Mouse (Mus musculus): Measurements from ENCODE around the gene Gpr84.
A peak's percentile ranks its signal among the peaks of the same experiment; 100 is the strongest.

Gene Gpr84

DNA sequence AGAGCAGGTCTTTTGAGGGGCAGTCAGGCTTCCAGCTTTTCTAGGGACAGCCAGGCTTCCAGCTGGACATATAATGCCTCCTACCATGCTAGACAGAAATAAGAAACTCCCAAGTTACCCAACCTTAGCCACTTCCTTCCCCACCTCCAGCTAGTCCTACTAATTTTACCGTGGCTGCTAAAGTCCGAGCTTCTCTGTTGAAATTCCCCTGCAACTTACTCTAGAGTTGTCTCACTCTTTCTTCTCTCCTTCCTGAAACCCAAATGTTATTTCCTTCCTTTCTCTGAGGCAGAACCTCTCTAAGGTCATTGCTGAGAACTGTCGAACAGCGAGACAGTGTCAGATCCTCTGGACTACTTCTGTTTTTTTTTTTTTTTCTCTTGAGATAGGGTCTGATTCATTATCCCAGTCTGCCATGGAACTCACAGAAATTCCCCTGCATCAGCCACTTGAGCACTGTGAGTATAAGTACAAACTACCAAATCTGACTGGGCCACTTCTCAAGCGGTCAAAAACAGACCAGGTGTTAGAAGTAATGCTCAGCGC, at the start of gene Gpr84:
Gene Gpr84, minus strand, starts transcription at position 248 of the 546 bp plus-strand sequence.
- DNase-seq (ENCODE audit: low read depth, low spot score): no peak

DNA sequence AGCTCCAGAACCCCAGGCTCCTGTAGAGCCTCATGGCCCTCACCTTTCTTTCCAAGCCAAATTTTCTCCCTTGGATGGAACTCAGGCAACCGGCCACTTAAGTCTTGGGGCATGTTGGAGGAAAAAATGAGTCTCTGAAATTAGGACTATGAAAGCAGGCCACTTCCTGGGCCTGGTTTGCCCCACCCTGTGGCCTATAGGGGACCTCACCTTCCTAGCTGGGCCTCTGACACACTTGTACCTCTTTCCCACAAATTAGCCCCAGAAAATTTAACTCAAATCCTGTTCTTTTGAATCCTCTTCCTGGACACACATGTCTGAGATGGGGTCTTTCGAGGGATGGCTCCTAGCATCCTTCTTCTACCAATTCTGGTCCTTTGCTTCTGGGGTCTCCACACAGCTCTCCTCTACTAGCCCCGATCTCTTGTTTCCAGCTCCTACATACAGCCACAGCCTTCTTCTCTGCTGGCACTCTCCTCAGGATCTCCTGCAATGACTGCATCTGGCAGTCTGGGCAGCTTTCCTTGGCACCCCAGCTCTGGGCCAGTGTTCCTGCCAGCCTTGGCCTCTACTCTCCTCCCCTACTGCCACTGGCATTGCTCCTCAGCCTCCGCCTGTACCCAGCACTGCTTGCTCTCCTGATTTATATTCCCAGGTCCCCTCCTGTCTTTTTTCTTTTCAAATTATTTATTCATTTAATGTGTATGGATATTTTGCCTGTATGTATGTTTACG, 49.6 kb upstream of the Gpr84 start:
- DNase-seq (ENCODE audit: low read depth, low spot score): no peak

- DNase-seq (ENCODE audit: low read depth, low spot score): no peak
These were observed 48.7 kb upstream of the Gpr84 start for GRCm38 (mm10) chr15:103359122-103359510.

DNA sequence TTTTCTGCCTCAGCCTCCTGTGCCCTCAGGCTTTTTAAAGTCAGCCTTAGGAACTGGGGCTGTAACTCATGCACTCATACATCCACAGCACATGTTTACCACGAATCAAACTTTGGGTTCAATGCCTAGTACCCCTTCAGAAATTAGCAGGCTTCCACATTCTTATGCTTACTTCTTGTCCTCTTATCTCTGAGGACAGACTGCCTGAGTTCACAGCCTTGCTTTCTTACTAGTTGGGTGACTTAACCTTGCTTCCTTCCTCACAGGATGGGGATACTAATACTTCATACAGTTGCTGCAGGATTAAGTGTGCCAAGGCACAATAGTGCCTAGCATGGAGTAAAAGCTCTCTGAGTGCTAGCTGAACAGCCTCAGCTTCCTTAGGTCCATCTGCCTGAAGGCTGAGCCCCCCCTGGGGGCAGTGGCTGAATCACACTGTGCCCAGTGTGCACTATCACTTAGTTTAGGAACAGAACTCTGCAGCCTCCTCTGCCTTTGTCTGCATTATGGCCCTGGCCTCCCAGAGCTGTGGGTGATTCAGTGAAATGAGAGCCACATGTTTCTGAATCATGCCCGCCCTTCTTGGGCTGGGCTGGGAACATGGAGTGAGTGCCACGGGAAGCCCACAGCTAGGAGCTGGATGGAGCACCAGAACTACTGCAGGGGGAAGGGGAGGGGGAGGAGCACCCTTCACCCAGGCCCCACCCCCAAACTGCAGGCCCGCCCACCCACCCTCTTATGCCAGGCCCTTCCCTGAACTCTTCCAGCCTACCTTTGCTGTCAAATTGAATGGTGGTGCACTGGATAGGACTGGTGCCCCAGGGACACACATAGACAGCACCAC, 48.1 kb upstream of the Gpr84 start:
- DNase-seq (ENCODE audit: low read depth, low spot score): no peak

DNA sequence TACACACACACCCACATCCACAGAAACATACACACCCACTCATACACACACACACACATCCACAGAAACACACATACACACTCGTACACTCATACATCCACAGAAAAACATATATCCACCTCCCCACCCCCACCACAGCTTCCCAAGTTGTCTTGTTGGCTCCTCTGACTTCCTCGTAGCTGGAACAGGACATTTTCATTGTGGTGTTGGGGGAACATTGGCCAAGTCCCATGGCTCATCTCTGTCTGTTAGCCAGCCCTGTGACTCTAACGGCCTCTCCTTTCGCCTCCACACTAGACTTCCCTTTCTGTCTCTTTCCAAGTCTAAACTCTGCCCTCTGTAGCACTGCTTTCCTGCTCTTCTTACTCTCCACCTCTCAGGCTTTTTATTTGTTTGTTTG, 47.4 kb upstream of the Gpr84 start:
- DNase-seq (ENCODE audit: low read depth, low spot score): no peak

DNA sequence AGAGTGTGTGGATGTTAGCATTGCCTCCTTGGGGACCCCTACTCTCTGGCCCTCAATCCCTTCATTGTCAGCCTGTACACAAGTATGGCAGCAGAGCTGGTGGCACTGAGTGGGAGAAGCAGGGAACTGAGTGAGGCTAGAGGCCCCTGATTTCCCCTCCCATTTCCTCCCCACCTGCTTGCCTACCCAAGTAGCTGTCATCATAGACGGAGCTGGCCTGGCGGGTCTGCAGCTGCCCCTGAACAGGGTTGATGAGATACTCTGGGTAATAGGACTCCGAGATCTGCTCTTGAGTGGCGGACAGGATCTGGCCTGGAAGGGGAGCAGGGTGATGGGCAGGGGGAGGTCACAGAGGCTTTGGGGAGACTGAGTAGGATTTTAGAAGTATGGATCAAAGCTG, 45.7 kb upstream of the Gpr84 start:
- DNase-seq (ENCODE audit: low read depth, low spot score): no peak

GRCm38 (mm10) chr15:103355420-103355819, 45.0 kb upstream of the Gpr84 start:
- DNase-seq (ENCODE audit: low read depth, low spot score): no peak

GRCm38 (mm10) chr15:103354690-103355089, 44.3 kb upstream of the Gpr84 start:
- DNase-seq (ENCODE audit: low read depth, low spot score): no peak

- DNase-seq (ENCODE audit: low read depth, low spot score): no peak
These were observed 43.3 kb upstream of the Gpr84 start for GRCm38 (mm10) chr15:103353511-103354256.

GRCm38 (mm10) chr15:103352856-103353255, 42.4 kb upstream of the Gpr84 start:
- DNase-seq (ENCODE audit: low read depth, low spot score): peak; percentile 77

DNA sequence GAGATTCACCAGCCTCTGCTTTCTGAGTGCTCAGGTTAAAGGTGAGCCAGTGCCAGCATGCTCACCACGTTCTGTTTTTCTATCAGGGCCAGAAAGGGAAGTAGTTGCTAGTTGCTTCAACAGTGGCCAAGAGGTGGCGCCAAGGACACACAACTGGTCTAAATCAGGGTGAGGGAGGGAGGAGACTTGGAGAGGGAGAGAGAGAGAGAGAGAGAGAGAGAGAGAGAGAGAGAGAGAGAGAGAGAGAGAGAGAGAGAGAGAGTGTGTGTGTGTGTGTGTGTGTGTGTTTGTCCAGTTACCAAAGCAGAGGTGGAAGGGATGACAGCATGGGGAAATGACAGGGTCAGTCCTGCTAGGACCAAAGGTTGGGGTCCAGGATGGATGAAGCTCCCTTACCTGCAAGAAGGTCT, 36.9 kb upstream of the Gpr84 start:
- peak; percentile 77 for DNase-seq (ENCODE audit: low read depth, low spot score)

- no peak for DNase-seq (ENCODE audit: low read depth, low spot score)
These were observed 35.4 kb upstream of the Gpr84 start for GRCm38 (mm10) chr15:103345789-103346188.

GRCm38 (mm10) chr15:103343556-103343955, 33.1 kb upstream of the Gpr84 start:
- DNase-seq (ENCODE audit: low read depth, low spot score): no peak

GRCm38 (mm10) chr15:103343008-103343407, 32.6 kb upstream of the Gpr84 start:
- DNase-seq (ENCODE audit: low read depth, low spot score): no peak

GRCm38 (mm10) chr15:103342415-103342814, 32.0 kb upstream of the Gpr84 start:
- peak; percentile 84 for DNase-seq (ENCODE audit: low read depth, low spot score)

GRCm38 (mm10) chr15:103341547-103341946, 31.1 kb upstream of the Gpr84 start:
- DNase-seq (ENCODE audit: low read depth, low spot score): no peak

GRCm38 (mm10) chr15:103340786-103341185, 30.4 kb upstream of the Gpr84 start:
- DNase-seq (ENCODE audit: low read depth, low spot score): peak; percentile 30

GRCm38 (mm10) chr15:103339961-103340337, 29.5 kb upstream of the Gpr84 start, which contains the start of gene Zfp385a:
TSS of gene Zfp385a (minus strand) at chr15:103340093.
- peak; percentile 79 for DNase-seq (ENCODE audit: low read depth, low spot score)

GRCm38 (mm10) chr15:103339166-103339960, 29.0 kb upstream of the Gpr84 start:
- DNase-seq (ENCODE audit: low read depth, low spot score): peak; percentile 27

- no peak for DNase-seq (ENCODE audit: low read depth, low spot score)
These were observed 28.4 kb upstream of the Gpr84 start for GRCm38 (mm10) chr15:103338829-103339165.

All from CD4-positive, CD25-positive, alpha-beta regulatory T cell, adult 2 months (primary cell).